Mouse (Mus musculus) forelimb bud, embryonic 11.5 days (tissue): ENCODE data around the gene Ids.
"Not testable (repeated sequence)": the region's sequence is repeated elsewhere in the genome, so short reads cannot be mapped to it uniquely, and the experiment has no call there.

Experiments
- DNase-seq: peaks from one replicate; pipeline ENCODE4 v3.0.0-alpha.2; 2012; ENCODE audit warnings: low read depth, low spot score

Gene Ids

GRCm38 (mm10) chrX:70364661-70365613, at the start of gene Ids:
Gene Ids, minus strand, starts transcription at chrX:70365084.
- peak; percentile 85 for DNase-seq

- not testable (repeated sequence) for DNase-seq
These were observed 27.8 kb upstream of the Ids start for GRCm38 (mm10) chrX:70392636-70393035.

- no peak for DNase-seq
These were observed 21.1 kb upstream of the Ids start for GRCm38 (mm10) chrX:70385962-70386351.

GRCm38 (mm10) chrX:70385276-70385961, 20.5 kb upstream of the Ids start, which contains the start of gene 1110012L19Rik:
Gene 1110012L19Rik, plus strand, starts transcription at chrX:70385877.
- peak; percentile 76 for DNase-seq

GRCm38 (mm10) chrX:70384917-70385275, 20.0 kb upstream of the Ids start:
- DNase-seq = no peak

GRCm38 (mm10) chrX:70374469-70375110, 9.7 kb upstream of the Ids start:
- not testable (repeated sequence) for DNase-seq

GRCm38 (mm10) chrX:70369758-70370157, 4.9 kb upstream of the Ids start:
- not testable (repeated sequence) for DNase-seq

- no peak for DNase-seq
These were observed 682 bp downstream of the Ids start for GRCm38 (mm10) chrX:70364202-70364601.

- no peak for DNase-seq
These were observed 1.4 kb downstream of the Ids start for GRCm38 (mm10) chrX:70363446-70363845.

GRCm38 (mm10) chrX:70362985-70363384, 1.9 kb downstream of the Ids start:
- no peak for DNase-seq

GRCm38 (mm10) chrX:70330202-70330843, 34.6 kb downstream of the Ids start:
- peak; percentile 55 for DNase-seq

GRCm38 (mm10) chrX:70328530-70329143, 36.2 kb downstream of the Ids start:
- no peak for DNase-seq

GRCm38 (mm10) chrX:70327656-70328055, 37.2 kb downstream of the Ids start:
- DNase-seq = no peak

GRCm38 (mm10) chrX:70319254-70319653, 45.6 kb downstream of the Ids start:
- DNase-seq = peak; percentile 64

GRCm38 (mm10) chrX:70314949-70315641, 49.8 kb downstream of the Ids start:
- peak; percentile 52 for DNase-seq
